Mouse (Mus musculus) intestine, postnatal 0 days (tissue): Measurements from ENCODE around the gene Vcl. TPM values are rescaled to one million over a fixed set of nuclear protein-coding genes. Genes with fewer than 3 reads are reported as not detected.

Experiments used
- ATAC-seq: fragments of 200-750 bp; cut with Nextera tagmentation; 2 replicates; pipeline ENCODE4 v1.8.0; 2017; ENCODE audit warnings: mild to moderate bottlenecking, moderate TSS enrichment, moderate library complexity
- H3K27ac ChIP-seq: fragments of 300-500 bp; sonication (generic); 2 replicates; pipeline ENCODE4 v1.5.1; 2014; ENCODE audit warnings: mild to moderate bottlenecking, low read depth, low read length, moderate library complexity
- H3K27me3 ChIP-seq: fragments of 300-500 bp; sonication (generic); replicated peaks from 2 replicates; pipeline ENCODE4 v1.6.1; 2014; ENCODE audit warnings: low read length, mixed read lengths; ENCODE audit not compliant: control insufficient read depth, insufficient read depth
- H3K36me3 ChIP-seq: fragments of 300-500 bp; sonication (generic); 2 replicates; pipeline ENCODE4 v1.6.1; 2014; ENCODE audit warnings: mild to moderate bottlenecking, moderate library complexity; ENCODE audit not compliant: control insufficient read depth, insufficient read depth
- H3K4me1 ChIP-seq: fragments of 300-500 bp; sonication (generic); replicated peaks from 2 replicates; pipeline ENCODE4 v1.6.1; 2014; ENCODE audit warnings: antibody characterized with exemption, low read length, mixed read lengths; ENCODE audit not compliant: control insufficient read depth, insufficient read depth
- H3K4me2 ChIP-seq: fragments of 300-500 bp; sonication (generic); replicated peaks from 2 replicates; pipeline ENCODE4 v1.6.1; 2014; ENCODE audit warnings: low read depth, mild to moderate bottlenecking, moderate library complexity
- H3K4me3 ChIP-seq: fragments of 300-500 bp; sonication (generic); 2 replicates; pipeline ENCODE4 v1.5.1; 2014; ENCODE audit warnings: low read depth, low read length
- H3K9ac ChIP-seq: fragments of 300-500 bp; sonication (generic); 2 replicates; pipeline ENCODE4 v1.6.1; 2014; ENCODE audit warnings: mild to moderate bottlenecking, low read depth, low read length
- H3K9me3 ChIP-seq: fragments of 300-500 bp; sonication (generic); 2 replicates; pipeline ENCODE4 v1.6.1; 2016; ENCODE audit warnings: mixed run types; ENCODE audit not compliant: control insufficient read depth
- CTCF ChIP-seq: sonication (generic); IDR thresholded peaks from 2 replicates; pipeline ENCODE4 v1.5.1; 2016; ENCODE audit warnings: low read depth, mild to moderate bottlenecking, control low read depth, antibody characterized with exemption, moderate library complexity
- WGBS: fragments of 180-500 bp; shearing (Covaris S2); extraction: QIAGEN DNeasy Blood & Tissue Kit; methylation state at CpG from one replicate; pipeline ENCODE4 v1.1.7; 2014; 5-methylcytosine and 5-hydroxymethylcytosine counted together
- polyA plus RNA-seq: library from polyadenylated mRNA; unstranded; fragments of >200 nt; fragmentation: Nextera tagmentation; extraction: Ambion mirVana; gene quantifications from 2 replicates; pipeline ENCODE4 v1.2.1, GENCODE M21; 2015

Gene Vcl
- polyA plus RNA-seq, 1 experiment from 2014 or later, result 33.9 TPM

DNA sequence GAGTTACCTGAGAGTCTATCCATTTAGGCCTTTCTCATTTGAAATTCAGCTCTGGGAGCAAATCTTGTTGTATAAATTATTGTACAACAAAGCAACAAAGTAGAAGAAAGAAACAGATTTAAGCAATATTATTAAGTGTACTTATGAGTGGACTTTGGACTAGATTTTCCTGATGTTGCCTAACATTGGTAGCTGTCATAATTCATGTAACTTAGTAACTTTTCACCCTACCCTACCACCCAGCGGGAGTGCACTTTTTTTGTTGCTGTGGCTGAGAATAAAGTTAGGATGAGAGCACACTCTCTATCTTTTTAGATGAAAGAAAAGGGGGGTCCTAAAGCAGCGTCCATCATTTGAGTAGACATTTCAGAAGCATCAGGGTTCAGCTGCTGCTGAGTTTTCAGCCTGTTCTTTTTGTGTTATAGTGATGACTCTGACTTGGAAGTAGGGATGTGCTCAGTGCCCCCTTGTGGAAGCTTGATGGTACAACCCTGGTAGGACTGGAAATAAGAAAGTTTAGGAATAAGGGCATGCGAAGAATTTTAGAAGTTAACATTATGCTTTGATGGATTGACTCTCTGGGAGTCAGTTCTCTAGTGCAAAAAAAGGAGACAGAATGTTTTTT lies 64.0 kb downstream of the Vcl start:
- Histone ChIP-seq H3K4me2 (no peak overlapping the region), H3K9me3 (no peaks in the 10 kb centered on the region), H3K27me3 (no peaks in the 10 kb centered on the region), H3K9ac (no peak overlapping the region), H3K4me3 (no peak overlapping the region), H3K4me1 (no peaks in the 10 kb centered on the region), H3K27ac (no peak overlapping the region), H3K36me3 (peaks cover 25% of the 10 kb centered on the region)
- ATAC-seq, result peak; percentile 74
- TF ChIP-seq CTCF, result peak; percentile 89
- WGBS, result 19% methylated on average over 3 of the region's 3 CpGs

DNA sequence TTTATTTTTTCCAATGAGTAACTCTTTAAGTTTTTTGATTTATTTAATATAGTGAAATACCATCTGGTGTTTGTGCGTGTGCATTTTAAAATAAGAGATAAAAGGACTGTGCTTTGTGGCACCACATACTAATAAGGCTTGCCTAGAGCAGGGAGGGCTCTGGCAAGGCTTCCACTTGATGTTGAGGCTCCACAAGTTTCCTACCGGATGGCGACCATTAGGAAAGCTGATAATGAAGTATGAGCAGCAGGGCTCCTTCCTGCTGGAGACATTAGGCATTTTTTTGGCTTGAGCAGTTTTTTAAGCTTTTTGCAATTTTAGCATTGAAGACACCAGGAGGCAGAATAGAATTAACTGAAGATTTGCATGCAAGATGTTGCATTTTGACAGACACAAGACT lies 65.3 kb downstream of the Vcl start:
- Histone ChIP-seq H3K4me3 (no peak overlapping the region), H3K36me3 (peaks cover 23% of the 10 kb centered on the region), H3K4me2 (no peak overlapping the region), H3K4me1 (no peaks in the 10 kb centered on the region), H3K9ac (no peak overlapping the region), H3K9me3 (no peaks in the 10 kb centered on the region), H3K27ac (no peak overlapping the region), H3K27me3 (no peaks in the 10 kb centered on the region)
- TF ChIP-seq CTCF, result no peak
- WGBS, result 75% methylated on average over 3 of the region's 3 CpGs
- no peak for ATAC-seq

DNA sequence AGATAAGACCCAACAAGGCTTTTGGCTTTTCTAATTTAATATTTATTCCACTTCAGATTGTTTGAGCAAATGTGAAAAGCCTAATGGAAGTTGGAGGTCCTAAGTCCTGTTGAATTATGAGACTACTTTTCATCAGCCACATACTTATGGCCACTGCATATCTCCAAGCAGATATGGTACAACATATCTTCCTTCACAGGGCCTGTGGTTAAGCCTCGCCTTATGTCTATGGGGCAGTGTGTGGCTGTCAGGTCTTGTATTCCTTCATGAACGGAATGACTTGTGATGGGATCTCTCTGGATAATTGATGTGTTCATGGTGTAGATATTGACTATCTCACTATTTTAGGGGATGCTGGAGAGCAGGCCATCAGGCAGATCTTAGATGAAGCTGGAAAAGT lies 66.3 kb downstream of the Vcl start:
- ATAC-seq, result no peak
- TF ChIP-seq CTCF, result no peak
- WGBS, result 89% methylated on average over 2 of the region's 2 CpGs
- Histone ChIP-seq H3K36me3 (peaks cover 23% of the 10 kb centered on the region), H3K9me3 (no peaks in the 10 kb centered on the region), H3K4me1 (no peaks in the 10 kb centered on the region), H3K9ac (no peak overlapping the region), H3K27me3 (no peaks in the 10 kb centered on the region), H3K27ac (no peak overlapping the region), H3K4me2 (no peak overlapping the region), H3K4me3 (no peak overlapping the region)

DNA sequence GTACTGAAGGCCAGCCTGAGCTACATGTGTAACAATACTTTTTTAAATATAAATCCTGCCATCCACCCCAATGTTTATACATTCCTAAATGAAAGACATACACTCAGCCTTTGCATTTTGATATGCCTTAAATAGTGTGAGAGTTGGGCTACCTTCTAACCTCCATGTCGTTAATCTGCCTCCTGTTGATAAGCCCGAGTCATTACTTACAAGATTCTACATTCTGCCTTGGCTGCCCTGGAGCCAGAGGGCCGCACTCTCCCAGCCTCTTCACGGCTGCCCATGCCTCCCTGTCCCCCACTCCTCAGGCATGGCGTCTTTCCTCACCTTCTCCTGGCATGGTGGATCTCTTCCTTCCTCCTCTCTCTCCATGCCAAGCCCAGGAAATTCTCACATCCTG lies 67.2 kb downstream of the Vcl start:
- no peaks in the 10 kb centered on the region for H3K4me1 ChIP-seq
- H3K9ac ChIP-seq, result no peak overlapping the region

DNA sequence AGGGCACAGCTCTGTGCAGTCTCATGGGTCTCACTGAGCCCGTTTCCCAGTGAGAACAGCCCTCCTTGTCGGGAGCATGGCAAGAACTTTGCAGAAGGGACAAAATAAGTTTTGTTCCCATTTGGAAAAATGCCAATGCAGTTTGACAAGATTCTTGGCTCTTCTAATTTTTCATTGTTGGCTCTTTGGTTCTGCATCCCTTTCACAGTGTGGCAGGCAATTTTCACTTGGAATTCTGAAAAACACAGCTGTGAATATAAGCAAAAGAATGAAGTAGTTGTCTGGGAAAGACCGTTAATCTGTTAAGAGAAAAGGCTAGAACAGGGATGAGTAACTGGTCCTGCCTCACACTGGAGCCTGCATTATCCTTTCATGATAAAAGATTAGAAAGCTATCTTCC lies 68.3 kb downstream of the Vcl start:
- Histone ChIP-seq H3K9me3 (no peaks in the 10 kb centered on the region), H3K4me1 (no peaks in the 10 kb centered on the region), H3K36me3 (peaks cover 28% of the 10 kb centered on the region), H3K27ac (no peak overlapping the region), H3K4me2 (no peak overlapping the region), H3K4me3 (no peak overlapping the region), H3K27me3 (no peaks in the 10 kb centered on the region), H3K9ac (no peak overlapping the region)
- no peak for TF ChIP-seq CTCF
- WGBS, result 75% methylated on average over 3 of the region's 3 CpGs
- ATAC-seq, result no peak

More for the DNA sequence above, 67.2 kb downstream of the Vcl start:
- no peak for ATAC-seq
- H3K4me3 ChIP-seq, result no peak overlapping the region
- no peak overlapping the region for H3K4me2 ChIP-seq
- H3K27me3 ChIP-seq, result no peaks in the 10 kb centered on the region
- H3K27ac ChIP-seq, result no peak overlapping the region
- WGBS, result 66% methylated on average over 5 of the region's 5 CpGs
- no peak for TF ChIP-seq CTCF
- peaks cover 27% of the 10 kb centered on the region for H3K36me3 ChIP-seq
- no peaks in the 10 kb centered on the region for H3K9me3 ChIP-seq

DNA sequence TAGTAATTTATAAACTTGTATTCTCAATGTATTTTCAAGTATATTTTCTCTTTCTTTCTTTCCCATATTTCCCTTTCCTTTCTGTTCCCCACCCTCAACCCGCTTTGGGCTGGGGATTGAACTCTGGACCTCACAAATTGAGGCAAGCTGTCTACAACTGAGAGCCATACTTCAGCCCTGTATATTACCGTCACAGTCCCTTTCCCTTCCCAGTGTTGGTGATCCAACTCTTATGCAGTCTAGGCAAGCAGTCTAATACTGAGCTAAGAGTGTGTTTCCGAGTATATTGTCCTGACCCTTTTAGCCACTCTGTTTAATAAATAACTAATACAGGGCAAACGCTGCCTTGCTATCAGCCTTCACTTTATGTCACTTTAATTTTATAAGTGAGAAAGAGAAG lies 70.4 kb downstream of the Vcl start:
- no peak overlapping the region for H3K4me3 ChIP-seq
- peaks cover 46% of the 10 kb centered on the region for H3K36me3 ChIP-seq
- no peak for ATAC-seq
- no peak overlapping the region for H3K4me2 ChIP-seq
- H3K9me3 ChIP-seq, result no peaks in the 10 kb centered on the region
- no peaks in the 10 kb centered on the region for H3K27me3 ChIP-seq
- WGBS, result 37% methylated on average over 4 of the region's 4 CpGs
- H3K27ac ChIP-seq, result no peak overlapping the region
- TF ChIP-seq CTCF, result no peak
- H3K9ac ChIP-seq, result no peak overlapping the region
- H3K4me1 ChIP-seq, result no peaks in the 10 kb centered on the region
